Comparison of ENCODE assay signal across 8 mouse cellular contexts in genomic region chr1:185331983-185332430, GRCm38 (mm10). TPM values are rescaled to one million over a fixed set of nuclear protein-coding genes. Genes with fewer than 3 reads are reported as not detected.
DNase-seq lines count a peak whose midpoint lies in the region; ATAC-seq lines count a peak whose summit lies in the region.

Gene Bpnt1 (plus strand): TSS chr1:185332149.

- peak within 1 kb of the TSS; percentile 75 for H3K4me3 ChIP-seq in embryonic facial prominence, embryonic 14.5 days (ENCODE audit: low read depth, low read length)
- H3K4me3 ChIP-seq in kidney, embryonic 14.5 days (ENCODE audit: low read length), result peak within 1 kb of the TSS; percentile 57
- peak within 1 kb of the TSS; percentile 57 for H3K4me3 ChIP-seq in limb, embryonic 15.5 days

- H3K4me2 ChIP-seq in embryonic facial prominence, embryonic 14.5 days (ENCODE audit: low read depth, low read length), result peak within 1 kb of the TSS; percentile 82
- peak within 1 kb of the TSS; percentile 52 for H3K4me2 ChIP-seq in kidney, embryonic 14.5 days (replicated peaks; ENCODE audit: low read depth, low read length)
- peak within 1 kb of the TSS; percentile 66 for H3K4me2 ChIP-seq in limb, embryonic 15.5 days

- no peaks in the 10 kb centered on the region for H3K27me3 ChIP-seq in embryonic facial prominence, embryonic 14.5 days (replicated peaks; ENCODE audit: control insufficient read depth, insufficient read depth, low read length)
- H3K27me3 ChIP-seq in kidney, embryonic 14.5 days (ENCODE audit: control insufficient read depth, insufficient read depth, low read length), result no peaks in the 10 kb centered on the region
- no peaks in the 10 kb centered on the region for H3K27me3 ChIP-seq in limb, embryonic 15.5 days

- peak within 1 kb of the TSS; percentile 81 for H3K9ac ChIP-seq in embryonic facial prominence, embryonic 14.5 days (ENCODE audit: low read depth, low read length)
- peak within 1 kb of the TSS; percentile 77 for H3K9ac ChIP-seq in kidney, embryonic 14.5 days (ENCODE audit: low read depth, low read length)
- peak within 1 kb of the TSS; percentile 64 for H3K9ac ChIP-seq in limb, embryonic 15.5 days

- peak within 1 kb of the TSS; percentile 82 for H3K27ac ChIP-seq in embryonic facial prominence, embryonic 14.5 days (replicated peaks; ENCODE audit: low read depth, low read length)
- peak within 1 kb of the TSS; percentile 65 for H3K27ac ChIP-seq in kidney, embryonic 14.5 days (ENCODE audit: low read depth, low read length)
- peak within 1 kb of the TSS; percentile 93 for H3K27ac ChIP-seq in limb, embryonic 15.5 days

- under 1% methylated on average over 31 of the region's 32 CpGs for WGBS in embryonic facial prominence, embryonic 14.5 days
- under 1% methylated on average over 32 of the region's 32 CpGs for WGBS in kidney, embryonic 14.5 days
- WGBS in limb, embryonic 15.5 days, result under 1% methylated on average over 32 of the region's 32 CpGs

- H3K9me3 ChIP-seq in embryonic facial prominence, embryonic 14.5 days (ENCODE audit: control insufficient read depth, low read length), result no peaks in the 10 kb centered on the region
- no peaks in the 10 kb centered on the region for H3K9me3 ChIP-seq in kidney, embryonic 14.5 days (ENCODE audit: control insufficient read depth, low read length)
- no peaks in the 10 kb centered on the region for H3K9me3 ChIP-seq in limb, embryonic 15.5 days

- peaks cover 5% of the 10 kb centered on the region; the same call in 1 of the 2 replicates for H3K36me3 ChIP-seq in embryonic facial prominence, embryonic 14.5 days (ENCODE audit: control insufficient read depth, insufficient read depth, low read length)
- peaks cover 3% of the 10 kb centered on the region; the same call in 1 of the 2 replicates for H3K36me3 ChIP-seq in kidney, embryonic 14.5 days (ENCODE audit: control insufficient read depth, insufficient read depth, low read length)
- peaks cover 4% of the 10 kb centered on the region for H3K36me3 ChIP-seq in limb, embryonic 15.5 days

- DNase-seq in 3T3-L1 (ENCODE audit: low read depth, low spot score), result peak; percentile 89
- DNase-seq in adrenal gland, postnatal 4 days (ENCODE audit: low spot score in 2 of 2), result peak; percentile 74 to 79
- DNase-seq in embryonic facial prominence, embryonic 14.5 days (ENCODE audit: low spot score), result peak; percentile 96
- peak; percentile 87 for DNase-seq in heart, adult 8-10 months (ENCODE audit: low spot score)
- peak; percentile 32 to 73 for DNase-seq in monocyte, adult 2 months (ENCODE audit: low read depth in 1 of 2, low spot score in 2 of 2)
- DNase-seq in spleen, postnatal 36 days (ENCODE audit: low spot score in 2 of 2), result peak; percentile 81 to 83

- ATAC-seq in embryonic facial prominence, embryonic 14.5 days (ENCODE audit: low read depth), result peak; percentile 89
- peak; percentile 91 for ATAC-seq in kidney, embryonic 14.5 days (ENCODE audit: low FRiP score, low TSS enrichment)
- ATAC-seq in limb, embryonic 15.5 days (ENCODE audit: insufficient number of reproducible peaks, low FRiP score, low TSS enrichment, low read depth), result peak; percentile 81

- peaks cover 13% of the 10 kb centered on the region for H3K4me1 ChIP-seq in embryonic facial prominence, embryonic 14.5 days (ENCODE audit: control insufficient read depth, insufficient read depth, low read length)
- H3K4me1 ChIP-seq in kidney, embryonic 14.5 days (ENCODE audit: control insufficient read depth, insufficient read depth, low read length), result peaks cover 10% of the 10 kb centered on the region
- H3K4me1 ChIP-seq in limb, embryonic 15.5 days, result peaks cover 17% of the 10 kb centered on the region

RNA-seq across cellular contexts. Expression of gene Bpnt1, which starts in this region (rescaled TPM):
- total RNA-seq in adrenal gland, postnatal 4 days (2021), result 10 to 100 TPM; 57.3 to 64.4 TPM
- 12.4 and 16.0 TPM in 2 replicates for polyA plus RNA-seq in embryonic facial prominence, embryonic 14.5 days (2014; fragmentation: Nextera tagmentation; extraction: Ambion mirVana)
- 10 to 100 TPM; 21.7 to 37.3 (median 30.3) TPM for total RNA-seq in heart, adult 8-10 months (2022)
- polyA plus RNA-seq in kidney, embryonic 14.5 days (2014; fragmentation: Nextera tagmentation; extraction: Ambion mirVana), result 18.2 and 31.6 TPM in 2 replicates
- polyA plus RNA-seq in limb, embryonic 15.5 days (2015; fragmentation: Nextera tagmentation; extraction: Ambion mirVana), result 21.3 and 23.3 TPM in 2 replicates

Comparison
In these comparisons a context has a peak if more than half of its experiments do, and no peak if none do; other contexts are left out.
1. Peak in every context shown above with its lines: DNase-seq, ATAC-seq, H3K4me3 ChIP-seq and H3K27ac ChIP-seq.